Mouse (Mus musculus): Measurements from ENCODE around the gene Ank3. TPM values are rescaled to one million over a fixed set of nuclear protein-coding genes. Genes with fewer than 3 reads are reported as not detected.

The Ank3 gene
- polyA plus RNA-seq, 1 experiment from 2014 or later = 21.6 TPM

GRCm38 (mm10) chr10:69471841-69472240 lies 73.3 kb downstream of the Ank3 start:
- TF ChIP-seq CTCF (IDR thresholded peaks at IDR 0.05; ENCODE audit: low read depth) = no peak
- 86% methylated on average over 4 of the region's 4 CpGs for WGBS
- H3K9me3 ChIP-seq (ENCODE audit: control insufficient read depth) = no peaks in the 10 kb centered on the region

GRCm38 (mm10) chr10:69476871-69477270 lies 78.3 kb downstream of the Ank3 start:
- no peak for ATAC-seq
- H3K27me3 ChIP-seq (replicated peaks; ENCODE audit: control insufficient read depth, insufficient read depth, low read length) = no peaks in the 10 kb centered on the region
- no peak for TF ChIP-seq CTCF (IDR thresholded peaks at IDR 0.05; ENCODE audit: low read depth)
- H3K9ac ChIP-seq (ENCODE audit: low read depth, low read length) = no peak overlapping the region
- H3K4me1 ChIP-seq (replicated peaks; ENCODE audit: control insufficient read depth, insufficient read depth, low read length) = no peaks in the 10 kb centered on the region
- no peak overlapping the region for H3K4me2 ChIP-seq (replicated peaks; ENCODE audit: low read depth)
- no peak overlapping the region for H3K4me3 ChIP-seq (ENCODE audit: low read depth, low read length)
- no peak overlapping the region for H3K27ac ChIP-seq (ENCODE audit: low read depth, low read length)
- H3K9me3 ChIP-seq (ENCODE audit: control insufficient read depth) = no peaks in the 10 kb centered on the region
- 31% methylated on average over 1 of the region's 1 CpGs for WGBS
- H3K36me3 ChIP-seq (ENCODE audit: control insufficient read depth, insufficient read depth) = no peaks in the 10 kb centered on the region

More at GRCm38 (mm10) chr10:69471841-69472240, 73.3 kb downstream of the Ank3 start:
- no peaks in the 10 kb centered on the region for H3K36me3 ChIP-seq (ENCODE audit: control insufficient read depth, insufficient read depth)
- no peaks in the 10 kb centered on the region for H3K27me3 ChIP-seq (replicated peaks; ENCODE audit: control insufficient read depth, insufficient read depth, low read length)
- H3K4me1 ChIP-seq (replicated peaks; ENCODE audit: control insufficient read depth, insufficient read depth, low read length) = no peaks in the 10 kb centered on the region
- H3K27ac ChIP-seq (ENCODE audit: low read depth, low read length) = no peak overlapping the region
- no peak overlapping the region for H3K4me3 ChIP-seq (ENCODE audit: low read depth, low read length)
- ATAC-seq = no peak
- no peak overlapping the region for H3K4me2 ChIP-seq (replicated peaks; ENCODE audit: low read depth)
- H3K9ac ChIP-seq (ENCODE audit: low read depth, low read length) = no peak overlapping the region

GRCm38 (mm10) chr10:69477656-69478055 lies 79.1 kb downstream of the Ank3 start:
- no peak overlapping the region for H3K4me2 ChIP-seq (replicated peaks; ENCODE audit: low read depth)
- H3K9me3 ChIP-seq (ENCODE audit: control insufficient read depth) = no peaks in the 10 kb centered on the region
- H3K9ac ChIP-seq (ENCODE audit: low read depth, low read length) = no peak overlapping the region
- no peak overlapping the region for H3K27ac ChIP-seq (ENCODE audit: low read depth, low read length)
- no peak overlapping the region for H3K4me3 ChIP-seq (ENCODE audit: low read depth, low read length)
- no peak for ATAC-seq
- TF ChIP-seq CTCF (IDR thresholded peaks at IDR 0.05; ENCODE audit: low read depth) = no peak
- H3K36me3 ChIP-seq (ENCODE audit: control insufficient read depth, insufficient read depth) = no peaks in the 10 kb centered on the region
- H3K27me3 ChIP-seq (replicated peaks; ENCODE audit: control insufficient read depth, insufficient read depth, low read length) = no peaks in the 10 kb centered on the region
- WGBS = 45% methylated on average over 2 of the region's 2 CpGs
- H3K4me1 ChIP-seq (replicated peaks; ENCODE audit: control insufficient read depth, insufficient read depth, low read length) = no peaks in the 10 kb centered on the region

GRCm38 (mm10) chr10:69478831-69479230 lies 80.3 kb downstream of the Ank3 start:
- Histone ChIP-seq H3K9ac (ENCODE audit: low read depth, low read length) (no peak overlapping the region), H3K27ac (ENCODE audit: low read depth, low read length) (no peak overlapping the region), H3K4me3 (ENCODE audit: low read depth, low read length) (no peak overlapping the region), H3K4me1 (replicated peaks; ENCODE audit: control insufficient read depth, insufficient read depth, low read length) (no peaks in the 10 kb centered on the region), H3K9me3 (ENCODE audit: control insufficient read depth) (no peaks in the 10 kb centered on the region), H3K27me3 (replicated peaks; ENCODE audit: control insufficient read depth, insufficient read depth, low read length) (no peaks in the 10 kb centered on the region), H3K36me3 (ENCODE audit: control insufficient read depth, insufficient read depth) (no peaks in the 10 kb centered on the region), H3K4me2 (replicated peaks; ENCODE audit: low read depth) (no peak overlapping the region)
- WGBS = 59% methylated on average over 3 of the region's 3 CpGs
- no peak for ATAC-seq
- TF ChIP-seq CTCF (IDR thresholded peaks at IDR 0.05; ENCODE audit: low read depth) = no peak

GRCm38 (mm10) chr10:69485191-69485786 lies 86.7 kb downstream of the Ank3 start:
- 90% methylated on average over 6 of the region's 6 CpGs for WGBS
- Histone ChIP-seq H3K27ac (ENCODE audit: low read depth, low read length) (no peak overlapping the region), H3K27me3 (replicated peaks; ENCODE audit: control insufficient read depth, insufficient read depth, low read length) (no peaks in the 10 kb centered on the region), H3K36me3 (ENCODE audit: control insufficient read depth, insufficient read depth) (no peaks in the 10 kb centered on the region), H3K9me3 (ENCODE audit: control insufficient read depth) (no peaks in the 10 kb centered on the region), H3K9ac (ENCODE audit: low read depth, low read length) (no peak overlapping the region), H3K4me1 (replicated peaks; ENCODE audit: control insufficient read depth, insufficient read depth, low read length) (no peaks in the 10 kb centered on the region), H3K4me3 (ENCODE audit: low read depth, low read length) (no peak overlapping the region), H3K4me2 (replicated peaks; ENCODE audit: low read depth) (no peak overlapping the region)
- ATAC-seq = no peak
- no peak for TF ChIP-seq CTCF (IDR thresholded peaks at IDR 0.05; ENCODE audit: low read depth)

GRCm38 (mm10) chr10:69490182-69490581 lies 91.6 kb downstream of the Ank3 start:
- no peaks in the 10 kb centered on the region for H3K27me3 ChIP-seq (replicated peaks; ENCODE audit: control insufficient read depth, insufficient read depth, low read length)
- ATAC-seq = no peak
- no peak overlapping the region for H3K4me2 ChIP-seq (replicated peaks; ENCODE audit: low read depth)
- no peak overlapping the region for H3K27ac ChIP-seq (ENCODE audit: low read depth, low read length)
- no peak overlapping the region for H3K4me3 ChIP-seq (ENCODE audit: low read depth, low read length)
- no peaks in the 10 kb centered on the region for H3K4me1 ChIP-seq (replicated peaks; ENCODE audit: control insufficient read depth, insufficient read depth, low read length)
- H3K36me3 ChIP-seq (ENCODE audit: control insufficient read depth, insufficient read depth) = no peaks in the 10 kb centered on the region
- 87% methylated on average over 5 of the region's 5 CpGs for WGBS
- no peak overlapping the region for H3K9ac ChIP-seq (ENCODE audit: low read depth, low read length)
- H3K9me3 ChIP-seq (ENCODE audit: control insufficient read depth) = no peaks in the 10 kb centered on the region
- TF ChIP-seq CTCF (IDR thresholded peaks at IDR 0.05; ENCODE audit: low read depth) = no peak

GRCm38 (mm10) chr10:69491975-69492374 lies 93.4 kb downstream of the Ank3 start:
- no peak for TF ChIP-seq CTCF (IDR thresholded peaks at IDR 0.05; ENCODE audit: low read depth)
- no peak overlapping the region for H3K4me3 ChIP-seq (ENCODE audit: low read depth, low read length)
- no peaks in the 10 kb centered on the region for H3K36me3 ChIP-seq (ENCODE audit: control insufficient read depth, insufficient read depth)
- H3K9ac ChIP-seq (ENCODE audit: low read depth, low read length) = no peak overlapping the region
- no peaks in the 10 kb centered on the region for H3K27me3 ChIP-seq (replicated peaks; ENCODE audit: control insufficient read depth, insufficient read depth, low read length)
- no peaks in the 10 kb centered on the region for H3K9me3 ChIP-seq (ENCODE audit: control insufficient read depth)
- H3K27ac ChIP-seq (ENCODE audit: low read depth, low read length) = no peak overlapping the region
- 80% methylated on average over 5 of the region's 5 CpGs for WGBS
- ATAC-seq = no peak
- H3K4me1 ChIP-seq (replicated peaks; ENCODE audit: control insufficient read depth, insufficient read depth, low read length) = no peaks in the 10 kb centered on the region
- H3K4me2 ChIP-seq (replicated peaks; ENCODE audit: low read depth) = no peak overlapping the region

Data from intestine, postnatal 0 days (tissue).